Mouse (Mus musculus) kidney, embryonic 14.5 days (tissue): ENCODE measurements around the gene Slc13a2. TPM values are rescaled to one million over a fixed set of nuclear protein-coding genes. Genes with fewer than 3 reads are reported as not detected.

Experiments
- ATAC-seq: fragments of 200-750 bp; cut with Nextera tagmentation; 2 replicates; pipeline ENCODE4 v1.8.0; 2017; ENCODE audit warnings: moderate number of reproducible peaks, mild to moderate bottlenecking, moderate TSS enrichment, moderate library complexity; ENCODE audit not compliant: low FRiP score, low TSS enrichment
- H3K27ac ChIP-seq: fragments of 300-500 bp; sonication (generic); 2 replicates; pipeline ENCODE4 v1.5.1; 2014; ENCODE audit warnings: low read depth, mild to moderate bottlenecking, low read length, moderate library complexity, mixed read lengths
- H3K27me3 ChIP-seq: fragments of 300-500 bp; sonication (generic); 2 replicates; pipeline ENCODE4 v1.6.1; 2014; ENCODE audit warnings: mild to moderate bottlenecking, low read length; ENCODE audit not compliant: control insufficient read depth, insufficient read depth
- H3K36me3 ChIP-seq: fragments of 300-500 bp; sonication (generic); 2 replicates; pipeline ENCODE4 v1.6.1; 2014; ENCODE audit warnings: low read length, mixed read lengths; ENCODE audit not compliant: control insufficient read depth, insufficient read depth
- H3K4me1 ChIP-seq: fragments of 300-500 bp; sonication (generic); 2 replicates; pipeline ENCODE4 v1.6.1; 2014; ENCODE audit warnings: low read length, mixed read lengths; ENCODE audit not compliant: control insufficient read depth, insufficient read depth
- H3K4me2 ChIP-seq: fragments of 300-500 bp; sonication (generic); replicated peaks from 2 replicates; pipeline ENCODE4 v1.6.1; 2014; ENCODE audit warnings: low read depth, mild to moderate bottlenecking, low read length
- H3K4me3 ChIP-seq: fragments of 300-500 bp; sonication (generic); 2 replicates; pipeline ENCODE4 v1.5.1; 2014; ENCODE audit warnings: mild to moderate bottlenecking, low read length
- H3K9ac ChIP-seq: fragments of 300-500 bp; sonication (generic); 2 replicates; pipeline ENCODE4 v1.6.1; 2014; ENCODE audit warnings: low read depth, mild to moderate bottlenecking, low read length, moderate library complexity
- H3K9me3 ChIP-seq: fragments of 300-500 bp; sonication (generic); 2 replicates; pipeline ENCODE4 v1.6.1; 2016; ENCODE audit warnings: low read length; ENCODE audit not compliant: control insufficient read depth
- WGBS: fragments of 180-500 bp; shearing (Covaris S2); extraction: QIAGEN DNeasy Blood & Tissue Kit; methylation state at CpG from one replicate; pipeline ENCODE4 v1.1.7; 2014; 5-methylcytosine and 5-hydroxymethylcytosine counted together
- polyA plus RNA-seq: library from polyadenylated mRNA; unstranded; fragments of >200 nt; fragmentation: Nextera tagmentation; extraction: Ambion mirVana; gene quantifications from 2 replicates; pipeline ENCODE4 v1.2.1, GENCODE M21; 2014

Slc13a2 gene
- polyA plus RNA-seq, 1 experiment from 2014 or later = 0.45 TPM

DNA sequence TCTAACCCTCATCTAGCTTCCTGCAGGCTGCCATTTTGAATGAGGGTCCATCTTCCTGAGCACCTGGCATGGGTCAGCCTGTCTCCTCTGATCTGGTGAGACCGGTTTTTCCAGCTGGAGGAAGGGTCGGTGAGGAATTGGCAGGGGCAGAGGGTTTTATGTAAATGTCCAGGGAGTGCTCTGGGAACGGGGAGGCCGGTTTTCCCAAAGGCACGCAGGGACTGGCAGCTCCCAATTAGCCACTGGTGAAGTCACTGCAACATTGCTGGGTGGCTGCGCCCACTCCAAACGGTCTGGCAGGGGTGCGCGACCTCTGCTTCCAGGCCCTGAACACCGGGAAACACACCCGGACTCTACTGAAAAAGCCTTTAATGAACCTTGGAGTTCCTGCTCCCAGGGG, 25.1 kb downstream of the Slc13a2 start:
- Histone ChIP-seq H3K36me3 (no peaks in the 10 kb centered on the region), H3K9ac (no peak overlapping the region), H3K27ac (peak overlapping the region; percentile 30; the same call in 1 of the 2 replicates), H3K9me3 (no peaks in the 10 kb centered on the region), H3K27me3 (no peaks in the 10 kb centered on the region), H3K4me1 (peaks cover 14% of the 10 kb centered on the region; the same call in 1 of the 2 replicates), H3K4me2 (peak overlapping the region; percentile 30; the same call in 1 of the 2 replicates), H3K4me3 (no peak overlapping the region)
- 36% methylated on average over 11 of the region's 11 CpGs for WGBS
- no peak for ATAC-seq

DNA sequence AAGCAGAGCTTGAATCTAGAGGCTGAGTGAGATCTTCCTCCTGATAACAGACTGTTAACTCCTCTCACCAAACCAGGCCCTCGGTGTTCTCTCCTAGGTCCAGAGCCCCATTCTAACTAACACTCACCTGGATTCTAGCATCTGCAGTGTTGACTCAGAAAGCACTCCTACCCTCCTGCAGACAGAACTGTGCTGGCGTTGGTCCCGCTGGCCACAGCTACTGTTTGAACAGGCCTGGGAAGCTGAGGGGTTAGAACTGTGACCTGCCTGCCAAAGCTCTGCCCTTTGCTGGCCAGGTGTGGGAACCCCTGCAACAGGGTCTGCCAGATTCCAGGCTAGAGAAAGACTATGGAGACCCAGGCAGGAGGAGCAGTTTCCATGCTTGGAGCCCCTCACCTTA, 29.3 kb downstream of the Slc13a2 start:
- no peak overlapping the region for H3K4me2 ChIP-seq
- peaks cover 7% of the 10 kb centered on the region; the same call in 1 of the 2 replicates for H3K4me1 ChIP-seq
- H3K27ac ChIP-seq = no peak overlapping the region
- H3K4me3 ChIP-seq = no peak overlapping the region
- H3K36me3 ChIP-seq = no peaks in the 10 kb centered on the region
- no peaks in the 10 kb centered on the region for H3K27me3 ChIP-seq
- H3K9ac ChIP-seq = no peak overlapping the region
- ATAC-seq = no peak
- no peaks in the 10 kb centered on the region for H3K9me3 ChIP-seq
- WGBS = 83% methylated on average over 3 of the region's 3 CpGs

DNA sequence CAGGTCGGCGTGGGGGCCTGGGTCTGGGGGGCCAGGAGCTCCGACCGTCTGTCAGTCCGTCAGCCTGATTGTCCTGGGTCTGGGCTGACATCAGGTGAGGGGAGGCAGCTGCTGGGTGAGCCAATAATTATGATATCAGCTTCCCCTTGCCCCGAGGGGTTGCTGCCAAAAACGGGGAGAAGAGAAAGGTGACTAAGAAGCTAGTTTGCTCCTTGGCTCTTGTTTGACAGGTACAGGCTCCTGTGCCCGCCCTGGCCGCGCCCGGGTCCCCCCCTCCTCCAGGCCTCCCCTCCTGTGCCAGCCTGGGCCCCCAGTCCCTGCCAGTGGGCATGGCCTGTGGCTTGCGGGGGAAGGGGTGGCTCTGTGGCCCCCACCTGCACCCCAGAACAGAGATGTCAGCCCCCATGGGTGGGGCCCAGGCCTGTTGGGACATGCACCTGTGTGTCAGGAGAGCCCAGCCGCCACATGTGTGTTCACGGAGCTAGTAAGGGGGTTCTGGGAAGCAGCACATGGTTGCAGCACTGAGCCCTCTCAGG, 35.4 kb downstream of the Slc13a2 start, which contains the start of gene Foxn1:
Foxn1 (minus strand) TSS at position 51 of the 536 bp plus-strand sequence.
- H3K27me3 ChIP-seq = no peaks in the 10 kb centered on the region
- H3K27ac ChIP-seq = no peak within 1 kb of the TSS
- no peak within 1 kb of the TSS for H3K4me2 ChIP-seq
- peaks cover 9% of the 10 kb centered on the region; the same call in 1 of the 2 replicates for H3K4me1 ChIP-seq
- no peak within 1 kb of the TSS for H3K9ac ChIP-seq
- ATAC-seq = no peak
- WGBS = 70% methylated on average over 14 of the region's 14 CpGs
- H3K4me3 ChIP-seq = no peak within 1 kb of the TSS
- H3K36me3 ChIP-seq = no peaks in the 10 kb centered on the region
- H3K9me3 ChIP-seq = no peaks in the 10 kb centered on the region

DNA sequence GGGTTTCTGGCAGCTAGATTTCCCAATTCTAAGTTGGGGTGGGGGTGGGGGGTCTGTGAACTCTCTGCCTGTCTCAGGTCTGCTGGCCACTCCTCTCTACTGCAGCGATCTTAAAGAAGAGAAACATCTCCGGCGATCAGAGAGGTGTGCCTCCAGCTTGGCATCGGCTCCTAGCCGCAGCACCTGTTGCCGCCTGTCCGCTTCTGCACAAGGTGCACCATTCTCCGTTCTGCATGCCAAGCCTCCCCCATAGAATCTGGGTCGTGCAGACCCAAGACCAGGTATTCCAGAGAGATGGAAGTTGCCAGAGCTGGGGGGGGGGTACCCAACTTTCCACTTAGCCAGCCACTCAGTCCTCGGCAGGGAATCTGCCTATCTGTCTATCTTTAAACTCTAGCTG, 36.2 kb downstream of the Slc13a2 start:
- Histone ChIP-seq H3K27ac (no peak overlapping the region), H3K4me3 (no peak overlapping the region), H3K4me1 (peaks cover 9% of the 10 kb centered on the region; the same call in 1 of the 2 replicates), H3K36me3 (no peaks in the 10 kb centered on the region), H3K9ac (no peak overlapping the region), H3K27me3 (no peaks in the 10 kb centered on the region), H3K9me3 (no peaks in the 10 kb centered on the region), H3K4me2 (no peak overlapping the region)
- 78% methylated on average over 10 of the region's 10 CpGs for WGBS
- no peak for ATAC-seq

DNA sequence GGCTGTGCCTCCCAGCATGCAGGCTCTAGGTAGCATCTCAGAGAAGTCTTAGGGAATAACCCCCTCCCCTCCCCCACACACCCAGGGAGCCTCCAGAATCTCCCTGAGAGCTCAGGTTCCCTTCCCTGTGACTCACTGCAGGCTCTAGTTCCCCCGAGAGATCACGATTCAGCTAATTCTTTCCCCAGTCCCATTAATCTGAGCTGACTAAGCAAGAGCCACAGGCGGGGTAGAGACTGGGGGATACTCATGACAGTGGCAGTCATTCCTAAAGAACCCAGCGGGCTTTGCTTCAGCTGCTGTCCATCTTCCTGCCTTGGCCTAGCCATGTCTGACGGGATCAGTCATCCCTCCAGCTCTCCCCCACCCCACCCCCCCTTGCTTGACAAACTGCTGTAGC, 39.3 kb downstream of the Slc13a2 start:
- 15% methylated on average over 5 of the region's 5 CpGs for WGBS
- Histone ChIP-seq H3K9ac (no peak overlapping the region), H3K4me2 (no peak overlapping the region), H3K27me3 (no peaks in the 10 kb centered on the region), H3K9me3 (no peaks in the 10 kb centered on the region), H3K4me3 (no peak overlapping the region), H3K36me3 (no peaks in the 10 kb centered on the region), H3K27ac (no peak overlapping the region), H3K4me1 (peaks cover 9% of the 10 kb centered on the region; the same call in 1 of the 2 replicates)
- peak; percentile 11; the same call in 1 of the 2 replicates for ATAC-seq

DNA sequence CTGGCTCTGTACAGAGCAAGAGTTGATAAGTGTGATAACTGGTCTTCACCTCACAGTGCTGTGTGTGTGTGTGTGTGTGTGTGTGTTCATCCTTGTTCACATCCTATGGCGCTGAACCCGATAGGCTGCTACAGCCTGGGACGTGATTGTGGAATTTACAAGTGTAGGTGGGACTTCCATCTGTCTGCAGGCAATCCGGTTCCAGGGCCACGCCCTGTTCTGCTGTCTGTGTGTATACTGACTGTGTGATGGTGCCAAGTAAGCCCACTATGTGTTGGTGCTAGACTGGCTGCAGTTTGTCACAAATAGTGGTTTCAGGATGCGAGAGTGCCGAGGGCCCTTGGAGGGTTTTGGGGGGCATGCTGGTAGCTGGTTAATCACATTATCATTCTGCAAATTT, 39.7 kb downstream of the Slc13a2 start:
- no peaks in the 10 kb centered on the region for H3K36me3 ChIP-seq
- 0 out of 2 replicates have a peak, but pooled peaks have one; percentile 13 for ATAC-seq
- 76% methylated on average over 7 of the region's 7 CpGs for WGBS
- peaks cover 11% of the 10 kb centered on the region; the same call in 1 of the 2 replicates for H3K4me1 ChIP-seq
- no peak overlapping the region for H3K27ac ChIP-seq
- H3K4me3 ChIP-seq = no peak overlapping the region
- no peaks in the 10 kb centered on the region for H3K9me3 ChIP-seq
- no peaks in the 10 kb centered on the region for H3K27me3 ChIP-seq
- no peak overlapping the region for H3K4me2 ChIP-seq
- H3K9ac ChIP-seq = no peak overlapping the region

DNA sequence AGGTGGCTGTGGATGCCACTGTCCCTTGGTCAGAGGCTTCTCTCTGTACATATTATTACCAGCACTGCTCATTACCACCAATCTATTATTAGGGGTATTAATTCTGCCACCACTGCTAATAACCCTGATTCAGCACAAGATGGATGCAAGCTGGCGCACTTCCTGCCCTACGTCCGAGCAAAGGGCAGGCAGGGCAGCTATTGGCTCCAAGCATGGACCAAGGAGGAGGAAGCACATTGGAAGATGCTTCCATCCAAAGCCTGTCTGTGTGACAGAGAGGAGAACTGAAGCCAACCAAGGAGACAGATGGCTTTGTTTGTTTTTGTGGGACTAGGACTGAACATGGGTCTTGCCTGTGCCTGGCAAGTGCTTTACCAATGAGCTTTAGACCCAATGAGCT, 41.0 kb downstream of the Slc13a2 start:
- Histone ChIP-seq H3K27me3 (no peaks in the 10 kb centered on the region), H3K27ac (no peak overlapping the region), H3K4me3 (no peak overlapping the region), H3K9ac (no peak overlapping the region), H3K36me3 (no peaks in the 10 kb centered on the region), H3K9me3 (no peaks in the 10 kb centered on the region), H3K4me1 (peaks cover 18% of the 10 kb centered on the region), H3K4me2 (no peak overlapping the region)
- ATAC-seq = no peak
- WGBS = 70% methylated on average over 3 of the region's 3 CpGs

DNA sequence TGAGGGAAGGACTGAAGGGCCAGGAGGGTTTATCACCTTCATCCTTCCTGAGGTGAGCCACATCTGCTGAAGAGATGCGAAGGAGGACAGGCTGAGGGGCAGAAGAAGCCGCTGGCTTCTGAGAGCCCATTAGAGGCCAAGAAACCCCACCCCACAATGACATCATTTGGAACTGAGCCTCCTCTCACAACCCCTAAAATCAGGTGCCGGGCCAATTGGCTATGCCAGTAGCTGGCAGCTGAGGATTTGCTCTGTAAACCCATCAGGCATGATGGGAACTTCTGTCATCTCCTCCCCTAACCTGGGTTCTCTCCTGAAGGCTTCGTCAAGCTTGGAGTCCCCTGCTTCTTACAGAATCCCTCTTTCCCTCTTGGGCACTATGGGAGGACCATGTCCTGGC, 41.7 kb downstream of the Slc13a2 start:
- Histone ChIP-seq H3K36me3 (no peaks in the 10 kb centered on the region), H3K27me3 (no peaks in the 10 kb centered on the region), H3K4me2 (no peak overlapping the region), H3K4me1 (peaks cover 18% of the 10 kb centered on the region), H3K9ac (no peak overlapping the region), H3K4me3 (no peak overlapping the region), H3K27ac (no peak overlapping the region), H3K9me3 (no peaks in the 10 kb centered on the region)
- WGBS = 65% methylated on average over 4 of the region's 4 CpGs
- no peak for ATAC-seq

DNA sequence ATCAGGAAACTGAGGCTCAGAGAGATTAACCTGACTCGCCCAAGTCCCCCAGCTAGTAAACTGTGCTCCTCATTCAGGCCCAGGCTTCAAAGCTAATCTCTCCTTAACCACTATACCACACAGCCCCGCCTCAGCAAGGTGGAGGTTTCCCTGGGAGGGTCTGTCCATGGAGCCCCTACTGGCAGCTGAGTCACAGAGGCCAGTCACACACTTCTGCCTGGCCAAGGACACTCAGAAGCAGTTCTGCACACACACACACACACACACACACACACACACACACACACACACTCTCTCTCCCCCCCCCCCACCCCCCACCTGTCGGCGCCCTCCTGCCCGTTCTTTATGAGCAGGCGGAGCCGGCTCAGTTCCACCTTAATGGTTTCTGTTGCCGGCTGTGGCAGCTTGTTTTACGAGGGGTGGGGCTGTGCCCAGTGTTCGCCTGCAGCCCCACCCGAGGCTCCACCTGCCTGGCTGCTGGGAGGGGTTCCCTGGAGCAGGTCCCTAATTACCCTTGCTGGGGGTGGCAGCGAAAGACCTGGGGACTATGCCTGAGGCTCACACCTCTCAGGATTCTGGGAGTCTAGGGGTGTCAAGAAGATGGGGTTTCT, 44.4 kb downstream of the Slc13a2 start:
- H3K4me3 ChIP-seq = no peak overlapping the region
- peak; percentile 56; the same call in 1 of the 2 replicates for ATAC-seq
- no peaks in the 10 kb centered on the region for H3K9me3 ChIP-seq
- no peak overlapping the region for H3K4me2 ChIP-seq
- H3K27ac ChIP-seq = no peak overlapping the region
- no peak overlapping the region for H3K9ac ChIP-seq
- WGBS = 16% methylated on average over 9 of the region's 12 CpGs
- no peaks in the 10 kb centered on the region for H3K36me3 ChIP-seq
- H3K27me3 ChIP-seq = no peaks in the 10 kb centered on the region
- peaks cover 23% of the 10 kb centered on the region for H3K4me1 ChIP-seq
